Mouse (Mus musculus): ENCODE measurements around the gene Sesn1.
"Not testable (repeated sequence)": the region's sequence is repeated elsewhere in the genome, so short reads cannot be mapped to it uniquely, and the experiment has no call there.

The Sesn1 gene

GRCm38 (mm10) chr10:41930966-41931365 is 121.2 kb downstream of the Sesn1 start:
- no peak for DNase-seq

- no peak for DNase-seq
These were observed 122.2 kb downstream of the Sesn1 start for GRCm38 (mm10) chr10:41931962-41932361.

DNA sequence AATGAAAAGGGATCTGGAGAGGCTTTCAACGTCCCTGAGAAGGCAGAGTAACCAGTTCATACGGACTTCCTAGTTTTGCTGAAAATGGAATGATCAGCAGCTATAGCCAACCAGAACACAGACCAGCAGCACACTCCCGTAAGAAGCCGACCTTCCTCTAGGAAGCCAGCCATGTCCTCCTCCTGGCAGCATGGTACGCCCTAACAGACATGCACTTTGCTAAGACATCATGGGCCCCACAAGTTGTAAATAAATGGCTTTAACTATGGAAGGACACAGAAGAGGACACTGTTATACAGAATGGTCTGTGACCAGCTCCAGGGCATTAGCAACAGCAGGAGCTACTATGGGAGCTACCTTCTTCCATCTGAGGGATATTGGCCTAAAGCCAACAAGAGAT is 123.2 kb downstream of the Sesn1 start:
- no peak for DNase-seq

DNA sequence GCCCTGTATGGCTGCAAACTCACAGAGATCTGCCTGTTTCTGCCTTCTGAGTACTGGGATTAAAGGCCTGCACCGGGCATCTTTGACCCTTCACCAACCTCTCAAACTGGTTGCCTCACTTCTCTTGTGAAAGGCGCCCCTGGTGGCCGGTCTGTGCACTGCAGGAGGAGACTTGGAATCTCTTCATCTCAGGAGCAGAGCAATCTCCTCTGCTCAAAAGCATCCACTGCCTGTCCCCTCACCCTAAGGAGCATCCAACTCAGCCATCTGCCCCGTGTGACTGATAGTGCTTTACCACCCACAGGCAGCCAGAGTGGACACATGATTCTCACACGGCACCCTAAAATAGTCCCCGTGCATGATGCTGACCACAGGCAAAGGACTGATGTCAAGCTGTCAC is 123.8 kb downstream of the Sesn1 start:
- DNase-seq = peak; percentile 29

DNA sequence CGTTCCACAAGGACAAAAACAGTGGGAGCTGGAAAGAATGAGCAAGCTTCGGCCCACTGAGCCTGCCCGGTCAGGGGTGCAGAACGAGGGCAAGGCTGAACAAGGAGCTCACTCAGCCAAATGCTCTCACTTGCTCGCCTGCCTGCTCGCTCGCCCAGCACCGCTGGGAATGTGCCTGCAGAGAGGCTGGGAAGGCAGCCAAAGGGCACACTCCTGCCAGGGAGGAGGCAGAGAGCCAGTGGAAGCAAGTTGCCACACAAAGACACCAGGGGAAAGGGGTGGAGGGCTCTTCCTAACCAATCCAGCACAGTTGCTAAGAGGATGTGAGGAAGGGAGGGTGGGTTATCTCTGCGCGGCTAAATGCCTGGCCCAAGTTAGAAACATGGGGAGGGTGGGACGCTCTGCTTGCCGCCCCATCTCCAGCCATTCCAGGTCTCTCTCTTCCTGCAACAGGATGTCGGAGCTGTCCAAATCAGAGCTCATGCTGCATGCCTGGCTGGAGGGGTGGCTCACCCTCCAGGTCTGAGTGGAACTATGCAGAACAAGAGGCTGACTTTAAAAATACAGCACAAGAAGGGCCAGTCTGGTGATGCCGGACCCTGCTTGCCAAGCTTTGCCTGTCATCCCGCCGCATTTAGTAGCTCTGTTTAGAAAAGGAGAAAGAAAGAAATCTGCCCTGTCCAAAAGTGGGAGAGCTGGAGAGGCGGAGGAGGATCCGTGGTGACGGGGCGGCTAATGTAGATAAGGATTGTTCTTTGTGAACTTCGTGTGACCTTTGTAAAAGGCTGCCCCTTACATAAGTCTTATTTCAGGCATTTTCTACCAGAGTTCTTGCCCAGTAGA is 125.1 kb downstream of the Sesn1 start:
- peak in 1 of 2 experiments; percentile 16 for DNase-seq

DNA sequence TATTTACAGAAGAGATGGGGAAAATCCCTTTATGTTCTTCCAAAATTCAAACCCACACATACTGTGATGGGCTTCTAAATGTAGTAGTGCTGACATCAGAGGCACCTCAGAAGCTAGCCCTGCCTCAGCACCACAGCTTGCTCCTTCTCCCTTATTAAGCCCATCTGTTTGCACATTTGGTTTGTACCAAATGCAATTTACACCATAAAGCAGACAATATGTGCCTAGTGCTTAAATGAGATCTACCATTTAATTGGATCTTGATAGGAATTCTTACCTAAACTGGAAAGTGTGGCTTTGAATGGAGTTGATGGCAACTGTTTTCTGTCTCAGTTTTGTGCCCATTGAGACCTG is 125.7 kb downstream of the Sesn1 start:
- no peak for DNase-seq

GRCm38 (mm10) chr10:41936100-41936499 is 126.4 kb downstream of the Sesn1 start:
- no peak for DNase-seq

- peak; percentile 20 to 45 for DNase-seq
These were observed 127.4 kb downstream of the Sesn1 start for GRCm38 (mm10) chr10:41937176-41937575.

GRCm38 (mm10) chr10:41939090-41939489 is 129.4 kb downstream of the Sesn1 start:
- DNase-seq = no peak

DNA sequence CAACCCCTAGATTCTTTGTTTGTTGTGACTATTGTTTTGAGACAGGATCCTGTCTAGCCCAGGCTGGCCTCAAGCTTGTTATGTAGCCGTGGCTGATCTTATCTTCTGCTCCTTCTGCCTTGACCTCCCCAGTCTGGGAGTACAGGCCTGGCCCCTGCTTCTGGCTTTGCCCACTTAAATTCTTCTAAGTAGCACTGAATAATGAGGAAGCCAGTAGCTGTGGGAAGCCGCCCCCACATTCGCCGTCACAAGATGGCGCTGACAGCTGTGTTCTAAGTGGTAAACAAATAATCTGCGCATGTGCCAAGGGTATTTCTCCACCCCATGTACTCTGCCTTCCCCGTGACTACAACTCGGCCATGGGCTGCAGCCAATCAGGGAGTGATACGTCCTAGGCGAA is 142.6 kb downstream of the Sesn1 start:
- not testable (repeated sequence) for DNase-seq

- DNase-seq = no peak
These were observed 143.3 kb downstream of the Sesn1 start for GRCm38 (mm10) chr10:41952850-41953527.

DNA sequence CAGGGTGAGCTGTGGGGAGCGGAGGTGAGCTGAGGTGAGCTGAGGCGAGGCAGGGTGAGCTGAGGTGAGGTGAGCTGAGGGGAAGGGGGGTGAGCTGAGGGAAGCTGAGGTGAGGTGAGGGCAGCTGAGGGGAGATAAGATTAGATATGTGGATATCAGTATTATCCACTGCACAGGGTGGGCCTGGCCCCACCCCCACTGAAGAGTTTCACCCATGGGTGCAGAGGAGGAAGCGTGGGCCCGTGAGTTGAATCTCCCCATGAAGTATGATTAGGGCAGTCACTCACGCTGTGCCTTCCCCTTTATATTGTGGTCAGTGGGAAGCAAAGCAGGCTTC is 143.8 kb downstream of the Sesn1 start:
- DNase-seq = no peak

GRCm38 (mm10) chr10:41957421-41958225 is 147.9 kb downstream of the Sesn1 start:
- peak in 1 of 2 experiments; percentile 42 for DNase-seq

Measured in thymus, adult 18-20 months (tissue).